Mouse (Mus musculus) T-cell, adult 2 months (primary cell): ENCODE measurements around the gene Myo1e.

ENCODE experiments used
- DNase-seq: peaks from one replicate; pipeline ENCODE4 v3.0.0; 2022; ENCODE audit warnings: low spot score

The Myo1e gene

GRCm38 (mm10) chr9:70220461-70221170 is 13.5 kb downstream of the Myo1e start:
- no peak for DNase-seq

DNA sequence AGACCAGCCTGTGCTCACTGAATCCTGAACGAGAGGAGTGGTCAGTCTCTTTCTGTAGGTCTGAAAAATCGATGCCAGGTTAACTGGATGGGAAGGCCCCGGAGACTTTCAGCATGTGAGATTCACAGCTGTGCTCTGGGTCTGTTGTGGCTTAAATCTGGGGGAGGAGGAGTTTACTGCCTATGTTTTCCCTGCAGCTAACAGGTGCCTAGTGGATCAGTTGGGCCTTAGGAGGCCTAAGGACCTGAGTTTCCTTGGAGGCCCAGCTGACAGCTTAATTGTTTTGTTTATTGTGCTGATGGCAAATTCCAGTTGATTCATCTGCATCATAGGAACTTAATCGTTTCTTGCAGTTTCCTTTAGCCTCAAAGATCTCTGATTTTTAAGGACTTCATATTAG is 16.0 kb downstream of the Myo1e start:
- no peak for DNase-seq

DNA sequence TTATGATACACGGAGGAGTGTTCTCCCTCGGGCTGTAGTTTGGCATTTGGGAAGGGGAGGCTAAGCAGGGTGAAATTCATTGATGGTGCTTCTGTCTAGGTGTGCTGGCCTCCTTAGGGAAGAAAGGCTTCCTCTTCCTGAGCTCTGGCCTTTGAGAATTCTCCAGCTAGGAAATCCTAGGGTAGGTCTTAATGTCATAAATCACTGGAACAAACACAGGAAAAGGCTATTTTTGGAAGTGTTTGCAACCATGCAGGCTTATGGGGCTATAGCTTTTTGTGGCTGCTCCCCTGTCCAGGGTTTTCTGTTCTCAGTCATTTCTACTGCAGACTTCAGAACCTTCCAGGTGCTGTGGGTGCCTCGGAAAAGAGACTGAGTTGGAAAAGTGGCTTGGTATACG is 16.9 kb downstream of the Myo1e start:
- DNase-seq: no peak

- no peak for DNase-seq
Observed at GRCm38 (mm10) chr9:70226359-70226758, 19.2 kb downstream of the Myo1e start.

DNA sequence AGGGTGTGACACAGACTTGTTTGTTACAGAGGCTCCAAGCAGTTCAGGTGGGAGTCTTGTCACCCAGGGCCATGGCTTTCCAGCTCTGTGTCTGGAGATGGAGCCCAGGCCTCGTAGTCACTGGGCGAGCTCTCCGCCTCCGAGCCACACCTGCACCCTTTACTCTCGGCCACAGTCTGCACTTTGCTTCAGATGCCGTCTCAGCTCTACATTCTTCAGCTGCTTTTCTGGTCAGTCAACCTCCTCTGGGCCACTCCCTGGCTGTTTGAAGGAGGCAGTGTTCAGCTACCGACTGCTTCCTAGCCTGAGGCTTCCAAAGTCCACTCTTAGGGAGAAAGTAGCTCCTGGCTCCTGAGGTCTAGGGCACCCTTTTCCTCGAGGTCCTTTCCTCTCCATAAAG is 22.7 kb downstream of the Myo1e start:
- no peak for DNase-seq

- DNase-seq: no peak
Observed at GRCm38 (mm10) chr9:70232044-70233010, 25.2 kb downstream of the Myo1e start.

- DNase-seq: no peak
Observed at GRCm38 (mm10) chr9:70237136-70237535, 30.0 kb downstream of the Myo1e start.

DNA sequence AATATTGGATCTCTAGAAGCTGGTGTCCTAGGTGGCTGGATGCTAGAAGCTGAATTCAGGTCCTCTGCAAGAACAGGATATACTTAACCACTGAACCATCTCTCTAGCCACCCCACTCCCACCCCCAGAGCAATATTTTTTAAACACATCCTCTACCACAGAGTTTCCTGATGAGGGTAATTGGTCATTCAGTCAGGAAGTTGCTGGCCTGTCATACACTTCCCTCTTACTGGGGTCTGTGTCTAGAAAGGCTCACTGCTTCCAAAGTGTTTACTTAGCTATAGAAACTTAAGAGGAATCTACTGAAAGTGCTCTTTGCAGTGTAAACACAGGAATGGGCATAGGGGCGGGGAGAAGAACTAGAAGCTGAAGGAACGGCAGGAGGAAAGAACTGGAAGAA is 30.4 kb downstream of the Myo1e start:
- DNase-seq: no peak

DNA sequence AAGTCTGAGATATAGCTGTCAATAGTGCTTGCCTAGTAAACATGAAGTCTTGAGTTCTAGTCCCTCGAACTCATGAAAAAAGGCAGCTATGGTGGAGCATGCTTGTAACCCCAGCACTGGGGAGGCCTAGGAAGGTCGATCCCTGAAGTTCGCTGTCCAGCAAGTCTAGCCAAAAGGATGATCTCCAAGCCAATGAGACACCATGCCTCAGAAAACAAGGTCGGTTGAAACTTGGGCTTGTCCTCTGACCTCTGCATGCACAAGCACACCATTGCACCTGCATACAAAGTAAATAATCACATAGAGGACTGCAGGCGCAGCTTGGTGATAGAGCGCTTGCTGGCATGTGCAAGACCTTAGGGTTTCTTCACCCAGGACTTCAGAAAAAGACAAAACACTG is 31.2 kb downstream of the Myo1e start:
- no peak for DNase-seq

GRCm38 (mm10) chr9:70239229-70239628 is 32.1 kb downstream of the Myo1e start:
- no peak for DNase-seq

- DNase-seq: no peak
Observed at GRCm38 (mm10) chr9:70240703-70241410, 33.7 kb downstream of the Myo1e start.

GRCm38 (mm10) chr9:70241411-70241961 is 34.3 kb downstream of the Myo1e start:
- DNase-seq: no peak

GRCm38 (mm10) chr9:70242112-70242862 is 35.1 kb downstream of the Myo1e start:
- no peak for DNase-seq

DNA sequence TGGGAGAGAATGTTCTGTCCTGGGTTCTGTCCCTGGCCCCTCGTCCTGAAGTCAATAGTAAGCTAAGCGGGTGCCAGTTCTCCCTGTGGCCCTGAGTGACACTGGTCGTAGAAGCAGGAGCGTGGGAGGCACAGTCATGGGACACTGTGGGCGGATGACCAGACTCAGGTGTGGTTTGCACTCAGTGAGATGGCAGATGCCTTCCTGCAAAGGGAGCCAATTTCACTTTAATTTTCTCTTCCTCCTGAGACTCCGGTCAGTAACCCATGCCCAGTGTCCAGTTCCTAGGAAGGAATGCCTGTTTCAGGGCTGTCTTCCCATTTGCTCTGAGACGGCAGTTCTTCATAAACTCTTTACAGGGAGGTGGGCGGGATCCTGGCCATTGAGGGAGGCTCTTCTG is 36.1 kb downstream of the Myo1e start:
- DNase-seq: no peak

- no peak for DNase-seq
Observed at GRCm38 (mm10) chr9:70243708-70244107, 36.6 kb downstream of the Myo1e start.

DNA sequence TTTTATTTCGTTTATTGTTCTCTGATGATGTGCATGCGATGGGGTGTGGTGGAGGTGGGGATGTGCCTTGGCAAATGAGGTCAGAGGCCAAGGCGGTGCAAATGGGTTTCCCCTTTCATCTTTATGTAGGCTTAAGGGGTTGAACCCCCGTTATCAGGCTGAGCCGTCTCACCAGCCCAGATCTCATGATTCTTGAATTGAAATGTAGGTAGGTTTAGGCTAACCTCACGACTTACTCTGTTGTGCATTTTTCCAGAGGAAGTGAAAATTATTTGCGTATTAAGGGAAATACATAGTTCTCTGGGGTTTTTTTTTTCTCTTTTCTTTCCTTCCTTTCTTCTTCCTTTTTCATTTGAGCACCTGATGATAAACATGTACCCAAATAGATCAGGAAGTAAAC is 37.0 kb downstream of the Myo1e start:
- peak; percentile 16 for DNase-seq

DNA sequence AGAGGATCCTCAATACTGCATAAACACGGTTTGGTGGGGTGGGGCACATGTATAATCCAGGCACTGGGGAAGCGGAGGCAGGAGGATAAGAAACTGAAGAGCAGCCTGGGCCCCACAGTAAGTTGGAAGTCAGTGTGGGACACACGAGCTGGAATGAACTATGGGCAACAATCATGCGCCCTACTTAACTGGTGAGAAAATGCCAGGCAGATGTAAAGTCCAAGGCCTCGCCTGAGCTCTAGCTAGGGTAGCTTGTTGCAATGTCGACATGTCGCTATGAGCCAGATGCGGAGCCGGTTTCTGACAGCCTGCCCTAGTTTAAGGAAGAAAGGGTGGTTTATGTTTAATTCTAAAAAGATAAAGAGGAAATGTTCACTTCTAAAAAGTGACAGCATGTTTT is 37.9 kb downstream of the Myo1e start:
- no peak for DNase-seq

DNA sequence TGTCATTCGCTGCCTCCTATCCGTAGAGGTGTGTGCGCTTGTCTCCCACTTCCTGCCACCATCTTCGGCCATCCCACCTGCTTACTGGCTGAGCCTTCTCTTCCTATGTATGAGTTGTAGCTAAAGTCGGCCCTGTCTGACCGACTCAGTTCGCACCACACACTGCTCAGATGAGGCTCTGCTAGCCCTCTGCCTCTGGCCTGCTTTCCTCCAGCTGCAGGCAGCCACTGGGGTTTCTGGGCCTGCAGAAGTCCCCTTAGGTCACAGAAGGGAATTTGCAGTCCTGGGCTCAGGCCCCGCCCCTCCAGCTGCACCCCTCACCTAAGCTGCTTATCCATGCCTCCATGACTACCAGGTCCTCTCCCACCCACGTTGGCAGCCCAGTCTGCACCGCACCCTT is 39.3 kb downstream of the Myo1e start:
- no peak for DNase-seq

GRCm38 (mm10) chr9:70248046-70248445 is 40.9 kb downstream of the Myo1e start:
- DNase-seq: no peak

GRCm38 (mm10) chr9:70248826-70249225 is 41.7 kb downstream of the Myo1e start:
- DNase-seq: no peak

- no peak for DNase-seq
Observed at GRCm38 (mm10) chr9:70249881-70250681, 42.9 kb downstream of the Myo1e start.
